Mouse (Mus musculus) adipocyte (in vitro differentiated cells): Measurements from ENCODE around the gene Lancl1.

ENCODE experiments used
- DNase-seq: peaks from one replicate; pipeline ENCODE4 v3.0.0-alpha.2; 2016; ENCODE audit warnings: low spot score

Lancl1 gene

GRCm38 (mm10) chr1:67038246-67038987 is at the start of gene Lancl1:
Gene Lancl1, minus strand, starts transcription at chr1:67038872.
- DNase-seq, result peak; percentile 79

- DNase-seq, result no peak
These were observed 40.5 kb upstream of the Lancl1 start for GRCm38 (mm10) chr1:67079146-67079545.

GRCm38 (mm10) chr1:67078666-67079065 is 40.0 kb upstream of the Lancl1 start:
- no peak for DNase-seq

GRCm38 (mm10) chr1:67077739-67078138 is 39.1 kb upstream of the Lancl1 start:
- no peak for DNase-seq

- no peak for DNase-seq
These were observed 28.9 kb upstream of the Lancl1 start for GRCm38 (mm10) chr1:67067561-67067960.

- no peak for DNase-seq
These were observed 26.9 kb upstream of the Lancl1 start for GRCm38 (mm10) chr1:67065347-67066270.

GRCm38 (mm10) chr1:67061456-67062085 is 22.9 kb upstream of the Lancl1 start:
- DNase-seq, result peak; percentile 76

- no peak for DNase-seq
These were observed 17.1 kb upstream of the Lancl1 start for GRCm38 (mm10) chr1:67055816-67056215.

GRCm38 (mm10) chr1:67052721-67053120 is 14.0 kb upstream of the Lancl1 start:
- no peak for DNase-seq

- peak; percentile 68 for DNase-seq
These were observed 10.9 kb upstream of the Lancl1 start for GRCm38 (mm10) chr1:67049600-67049999.

- DNase-seq, result no peak
These were observed 10.0 kb upstream of the Lancl1 start for GRCm38 (mm10) chr1:67048696-67049095.

- no peak for DNase-seq
These were observed 6.4 kb upstream of the Lancl1 start for GRCm38 (mm10) chr1:67045100-67045499.

- DNase-seq, result no peak
These were observed 3.9 kb upstream of the Lancl1 start for GRCm38 (mm10) chr1:67042583-67042982.

- no peak for DNase-seq
These were observed 411 bp upstream of the Lancl1 start for GRCm38 (mm10) chr1:67039083-67039482.

GRCm38 (mm10) chr1:67037198-67037597 is 1.5 kb downstream of the Lancl1 start:
- no peak for DNase-seq

- no peak for DNase-seq
These were observed 5.4 kb downstream of the Lancl1 start for GRCm38 (mm10) chr1:67033278-67033677.

- DNase-seq, result no peak
These were observed 11.7 kb downstream of the Lancl1 start for GRCm38 (mm10) chr1:67026927-67027511.

GRCm38 (mm10) chr1:67026142-67026541 is 12.5 kb downstream of the Lancl1 start:
- DNase-seq, result no peak

GRCm38 (mm10) chr1:67022767-67023166 is 15.9 kb downstream of the Lancl1 start:
- DNase-seq, result no peak

GRCm38 (mm10) chr1:67022051-67022450 is 16.6 kb downstream of the Lancl1 start:
- no peak for DNase-seq

GRCm38 (mm10) chr1:67020637-67021161 is 18.0 kb downstream of the Lancl1 start:
- DNase-seq, result no peak
